Mouse (Mus musculus): ENCODE data around the gene Rnf7. TPM values are rescaled to one million over a fixed set of nuclear protein-coding genes. Genes with fewer than 3 reads are reported as not detected.
"Not testable (repeated sequence)": the region's sequence is repeated elsewhere in the genome, so short reads cannot be mapped to it uniquely, and the experiment has no call there.

The Rnf7 gene
- total RNA-seq (2014; rRNA removed) (267 and 406 TPM in 2 replicates), polyA plus RNA-seq (2015; fragmentation: Nextera tagmentation; extraction: Ambion mirVana) (215 and 217 TPM in 2 replicates)

- no peaks in the 10 kb centered on the region for H3K9me3 ChIP-seq (ENCODE audit: low read length)
- H3K4me3 ChIP-seq (ENCODE audit: low read depth, low read length): peak within 1 kb of the TSS; percentile 76
- H3K36me3 ChIP-seq (ENCODE audit: insufficient read depth, low read length): peaks cover 3% of the 10 kb centered on the region; the same call in 1 of the 2 replicates
- H3K4me2 ChIP-seq (ENCODE audit: low read depth, low read length, poor library complexity, severe bottlenecking): peak within 1 kb of the TSS; percentile 71
- ATAC-seq (ENCODE audit: low FRiP score) (peak; percentile 98), DNase-seq (ENCODE audit: low spot score) (peak; percentile 98)
- WGBS: under 1% methylated on average over 73 of the region's 74 CpGs
- H3K27me3 ChIP-seq (ENCODE audit: insufficient read depth, low read length): no peaks in the 10 kb centered on the region
- no peak for TF ChIP-seq CTCF (IDR thresholded peaks at IDR 0.05)
- H3K4me1 ChIP-seq (ENCODE audit: insufficient read depth, low read length): peaks cover 5% of the 10 kb centered on the region; the same call in 1 of the 2 replicates
- H3K9ac ChIP-seq (replicated peaks; ENCODE audit: low read length, poor library complexity, severe bottlenecking): peak within 1 kb of the TSS; percentile 82
- H3K27ac ChIP-seq (ENCODE audit: low read depth, low read length): peak within 1 kb of the TSS; percentile 82
Observed at GRCm38 (mm10) chr9:96478071-96478888, at the start of gene Rnf7. Gene Rnf7 (minus strand): TSS chr9:96478675.

- Histone ChIP-seq H3K36me3 (ENCODE audit: insufficient read depth, low read length) (no peaks in the 10 kb centered on the region), H3K27me3 (ENCODE audit: insufficient read depth, low read length) (no peaks in the 10 kb centered on the region), H3K4me2 (ENCODE audit: low read depth, low read length, poor library complexity, severe bottlenecking) (no peak overlapping the region), H3K9ac (replicated peaks; ENCODE audit: low read length, poor library complexity, severe bottlenecking) (no peak overlapping the region), H3K4me3 (ENCODE audit: low read depth, low read length) (no peak overlapping the region), H3K9me3 (ENCODE audit: low read length) (no peaks in the 10 kb centered on the region), H3K4me1 (ENCODE audit: insufficient read depth, low read length) (no peaks in the 10 kb centered on the region), H3K27ac (ENCODE audit: low read depth, low read length) (no peak overlapping the region)
- no peak for DNase-seq (ENCODE audit: low spot score)
- WGBS: 88% methylated on average over 4 of the region's 4 CpGs
- ATAC-seq (ENCODE audit: low FRiP score): no peak
- no peak for TF ChIP-seq CTCF (IDR thresholded peaks at IDR 0.05)
Observed at GRCm38 (mm10) chr9:96526011-96526410, 47.5 kb upstream of the Rnf7 start.

GRCm38 (mm10) chr9:96524972-96525506, 46.6 kb upstream of the Rnf7 start, which contains the start of gene Gm28729:
Gene Gm28729 (minus strand): TSS chr9:96525264.
- H3K27ac ChIP-seq (ENCODE audit: low read depth, low read length): no peak within 1 kb of the TSS
- no peak for TF ChIP-seq CTCF (IDR thresholded peaks at IDR 0.05)
- H3K27me3 ChIP-seq (ENCODE audit: insufficient read depth, low read length): no peaks in the 10 kb centered on the region
- WGBS: 49% methylated on average over 12 of the region's 12 CpGs
- no peak within 1 kb of the TSS for H3K4me3 ChIP-seq (ENCODE audit: low read depth, low read length)
- H3K9ac ChIP-seq (replicated peaks; ENCODE audit: low read length, poor library complexity, severe bottlenecking): no peak within 1 kb of the TSS
- no peaks in the 10 kb centered on the region for H3K9me3 ChIP-seq (ENCODE audit: low read length)
- no peak for DNase-seq (ENCODE audit: low spot score)
- no peaks in the 10 kb centered on the region for H3K36me3 ChIP-seq (ENCODE audit: insufficient read depth, low read length)
- ATAC-seq (ENCODE audit: low FRiP score): no peak
- H3K4me2 ChIP-seq (ENCODE audit: low read depth, low read length, poor library complexity, severe bottlenecking): no peak within 1 kb of the TSS
- no peaks in the 10 kb centered on the region for H3K4me1 ChIP-seq (ENCODE audit: insufficient read depth, low read length)

GRCm38 (mm10) chr9:96523148-96523547, 44.7 kb upstream of the Rnf7 start:
- no peak overlapping the region for H3K9ac ChIP-seq (replicated peaks; ENCODE audit: low read length, poor library complexity, severe bottlenecking)
- H3K4me3 ChIP-seq (ENCODE audit: low read depth, low read length): no peak overlapping the region
- 90% methylated on average over 5 of the region's 5 CpGs for WGBS
- H3K27me3 ChIP-seq (ENCODE audit: insufficient read depth, low read length): no peaks in the 10 kb centered on the region
- H3K4me2 ChIP-seq (ENCODE audit: low read depth, low read length, poor library complexity, severe bottlenecking): no peak overlapping the region
- no peaks in the 10 kb centered on the region for H3K4me1 ChIP-seq (ENCODE audit: insufficient read depth, low read length)
- DNase-seq (ENCODE audit: low spot score): no peak
- TF ChIP-seq CTCF (IDR thresholded peaks at IDR 0.05): no peak
- ATAC-seq (ENCODE audit: low FRiP score): no peak
- H3K36me3 ChIP-seq (ENCODE audit: insufficient read depth, low read length): no peaks in the 10 kb centered on the region
- H3K27ac ChIP-seq (ENCODE audit: low read depth, low read length): no peak overlapping the region
- H3K9me3 ChIP-seq (ENCODE audit: low read length): no peaks in the 10 kb centered on the region

- 91% methylated on average over 2 of the region's 2 CpGs for WGBS
- ATAC-seq (ENCODE audit: low FRiP score): not testable (repeated sequence)
Observed at GRCm38 (mm10) chr9:96521574-96521973, 43.1 kb upstream of the Rnf7 start.

GRCm38 (mm10) chr9:96517429-96517828, 39.0 kb upstream of the Rnf7 start:
- ATAC-seq (ENCODE audit: low FRiP score): no peak
- Histone ChIP-seq H3K4me1 (ENCODE audit: insufficient read depth, low read length) (no peaks in the 10 kb centered on the region), H3K9ac (replicated peaks; ENCODE audit: low read length, poor library complexity, severe bottlenecking) (no peak overlapping the region), H3K27me3 (ENCODE audit: insufficient read depth, low read length) (no peaks in the 10 kb centered on the region), H3K4me2 (ENCODE audit: low read depth, low read length, poor library complexity, severe bottlenecking) (no peak overlapping the region), H3K9me3 (ENCODE audit: low read length) (no peaks in the 10 kb centered on the region), H3K27ac (ENCODE audit: low read depth, low read length) (no peak overlapping the region), H3K36me3 (ENCODE audit: insufficient read depth, low read length) (no peaks in the 10 kb centered on the region), H3K4me3 (ENCODE audit: low read depth, low read length) (no peak overlapping the region)
- 52% methylated on average over 4 of the region's 4 CpGs for WGBS
- TF ChIP-seq CTCF (IDR thresholded peaks at IDR 0.05): no peak
- no peak for DNase-seq (ENCODE audit: low spot score)

More at GRCm38 (mm10) chr9:96521574-96521973, 43.1 kb upstream of the Rnf7 start:
- peak; percentile 45; the same call in 1 of the 2 replicates for TF ChIP-seq CTCF (IDR thresholded peaks at IDR 0.05)
- not testable (repeated sequence) for H3K9ac ChIP-seq (replicated peaks; ENCODE audit: low read length, poor library complexity, severe bottlenecking); H3K9me3 ChIP-seq (ENCODE audit: low read length); H3K27ac ChIP-seq (ENCODE audit: low read depth, low read length); H3K4me3 ChIP-seq (ENCODE audit: low read depth, low read length); DNase-seq (ENCODE audit: low spot score); H3K4me1 ChIP-seq (ENCODE audit: insufficient read depth, low read length); H3K36me3 ChIP-seq (ENCODE audit: insufficient read depth, low read length); H3K27me3 ChIP-seq (ENCODE audit: insufficient read depth, low read length); H3K4me2 ChIP-seq (ENCODE audit: low read depth, low read length, poor library complexity, severe bottlenecking)
